Mouse (Mus musculus) yolk sac, embryonic 10.5 days (tissue): ENCODE measurements around the gene Plekhn1.

Experiments
- DNase-seq: peaks from one replicate; pipeline ENCODE4 v3.0.0-alpha.2; 2017; ENCODE audit warnings: low spot score

Gene Plekhn1

DNA sequence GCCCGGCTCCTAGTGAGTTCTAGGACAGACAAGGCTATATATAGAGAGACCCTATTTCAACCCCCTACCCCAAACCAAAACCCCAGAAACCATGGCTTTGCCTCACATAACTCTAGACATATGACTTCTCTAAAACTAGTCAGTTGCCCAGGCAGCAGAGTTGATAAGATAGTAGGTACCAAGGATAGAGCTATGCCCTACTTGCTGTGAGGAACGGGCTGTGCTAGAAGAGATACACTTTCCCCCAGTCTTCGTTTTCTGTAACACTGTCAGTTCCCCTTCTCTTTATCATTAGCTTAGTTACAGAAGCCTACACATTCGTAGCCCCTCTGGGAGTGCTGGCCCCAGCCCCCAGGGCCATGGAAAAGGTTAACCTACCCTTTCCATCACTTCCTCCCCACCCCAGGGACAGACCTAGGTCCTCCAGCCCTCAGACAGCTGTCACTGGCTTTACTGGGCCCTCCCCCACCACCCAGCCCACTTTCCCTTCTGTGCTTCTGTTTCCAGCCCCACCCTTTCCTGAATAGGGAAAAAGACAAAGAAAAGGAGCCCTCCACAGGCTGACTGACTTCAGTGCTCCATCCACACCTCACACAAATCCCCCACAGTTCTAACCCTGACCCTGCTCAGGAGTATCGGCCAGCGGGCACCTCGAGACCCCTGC, 50.2 kb downstream of the Plekhn1 start:
- DNase-seq = no peak

- no peak for DNase-seq
Observed at GRCm38 (mm10) chr4:156183747-156184146, 50.9 kb downstream of the Plekhn1 start.

- DNase-seq = no peak
Observed at GRCm38 (mm10) chr4:156177630-156178029, 57.0 kb downstream of the Plekhn1 start.

DNA sequence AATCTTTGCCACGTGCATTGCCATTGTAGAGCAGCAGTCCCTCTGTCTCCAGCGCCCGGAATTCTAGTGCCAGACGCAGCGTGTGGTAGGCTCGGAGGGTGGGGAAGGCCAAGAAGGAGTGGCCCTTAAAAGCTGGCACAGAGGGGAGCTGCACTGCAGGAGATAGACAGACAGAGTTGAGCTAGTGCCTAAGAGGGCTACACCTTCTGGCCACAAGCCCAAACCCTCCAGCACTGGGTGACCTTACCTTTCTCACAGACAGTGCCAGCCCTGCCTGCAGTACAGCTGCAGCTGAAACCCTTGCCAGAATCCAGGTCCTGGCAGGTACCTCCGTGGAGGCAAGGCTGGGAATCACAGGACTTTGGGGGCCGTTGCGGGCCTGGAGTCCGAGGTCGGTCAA, 62.8 kb downstream of the Plekhn1 start:
- no peak for DNase-seq
